Mouse (Mus musculus): ENCODE measurements around the gene Wnt10b.

The Wnt10b gene

GRCm38 (mm10) chr15:98727443-98728321, 50.3 kb downstream of the Wnt10b start, which contains the start of gene Fkbp11:
TSS of gene Fkbp11 (minus strand) at chr15:98728198.
- DNase-seq = peak; percentile 18

- DNase-seq = no peak
Measured at GRCm38 (mm10) chr15:98726746-98727145, 51.2 kb downstream of the Wnt10b start.

- no peak for DNase-seq
Measured at GRCm38 (mm10) chr15:98726079-98726478, 51.9 kb downstream of the Wnt10b start.

- no peak for DNase-seq
Measured at GRCm38 (mm10) chr15:98724441-98724840, 53.5 kb downstream of the Wnt10b start.

GRCm38 (mm10) chr15:98722854-98723253, 55.1 kb downstream of the Wnt10b start:
- DNase-seq = no peak

GRCm38 (mm10) chr15:98722191-98722590, 55.8 kb downstream of the Wnt10b start:
- DNase-seq = no peak
